Comparison of ENCODE assay signal across 31 mouse cellular contexts in genomic region chr1:154010681-154011080, GRCm38 (mm10).
"Had no signal": no experiment of that assay in that cellular context is flagged by ENCODE, and none has a peak within 500 bp of the region (broad histone marks: within the 10 kb centered on the region; RNA-seq: fewer than 3 reads in every experiment).

No protein-coding gene starts in this region.

- H3K27ac ChIP-seq: limb, embryonic 10.5 days; limb, embryonic 12.5 days; limb, embryonic 13.5 days; limb, embryonic 15.5 days; liver, embryonic 12.5 days; liver, embryonic 13.5 days; liver, embryonic 14.5 days; liver, embryonic 15.5 days; lung, embryonic 15.5 days; macrophage; midbrain, embryonic 10.5 days; midbrain, embryonic 12.5 days; midbrain, embryonic 13.5 days; midbrain, embryonic 15.5 days; neural tube, embryonic 12.5 days had no signal

- ATAC-seq: liver, embryonic 12.5 days; liver, postnatal 0 days; lung, postnatal 0 days; midbrain, embryonic 13.5 days; midbrain, embryonic 15.5 days; midbrain, embryonic 16.5 days had no signal

- H3K4me3 ChIP-seq: limb, embryonic 10.5 days; limb, embryonic 12.5 days; limb, embryonic 13.5 days; limb, embryonic 15.5 days; liver, embryonic 12.5 days; liver, embryonic 13.5 days; liver, embryonic 15.5 days; lung, embryonic 15.5 days; megakaryocyte, embryonic 14.5 days; midbrain, embryonic 10.5 days; midbrain, embryonic 12.5 days; midbrain, embryonic 13.5 days; midbrain, embryonic 15.5 days; myocyte; neural tube, embryonic 12.5 days had no signal

- H3K9me3 ChIP-seq: limb, embryonic 10.5 days; limb, embryonic 12.5 days; limb, embryonic 13.5 days; limb, embryonic 15.5 days; liver, embryonic 12.5 days; liver, embryonic 13.5 days; liver, embryonic 15.5 days; lung, embryonic 15.5 days; megakaryocyte, embryonic 14.5 days; midbrain, embryonic 10.5 days; midbrain, embryonic 12.5 days; midbrain, embryonic 13.5 days; midbrain, embryonic 15.5 days; neural tube, embryonic 12.5 days had no signal

- H3K36me3 ChIP-seq: limb, embryonic 10.5 days; limb, embryonic 12.5 days; limb, embryonic 13.5 days; limb, embryonic 15.5 days; liver, embryonic 12.5 days; liver, embryonic 13.5 days; liver, embryonic 15.5 days; lung, embryonic 15.5 days; midbrain, embryonic 10.5 days; midbrain, embryonic 12.5 days; midbrain, embryonic 13.5 days; midbrain, embryonic 15.5 days; neural tube, embryonic 12.5 days had no signal

- DNase-seq: left cerebral cortex, postnatal 4 days; liver; liver, embryonic 13.5 days; liver, postnatal 0 days; lung, adult 18-20 months; lung, adult 2 months; lung, embryonic 14.5 days; lung, postnatal 10 days; lung, postnatal 14 days; lung, postnatal 36 days; lung, postnatal 4 days; midbrain, embryonic 14.5 days had no signal

- H3K4me1 ChIP-seq: limb, embryonic 15.5 days; lung, embryonic 15.5 days; midbrain, embryonic 10.5 days; midbrain, embryonic 12.5 days; midbrain, embryonic 13.5 days; midbrain, embryonic 15.5 days; neural tube, embryonic 12.5 days had no signal

- H3K4me2 ChIP-seq: limb, embryonic 12.5 days; limb, embryonic 13.5 days; limb, embryonic 15.5 days; liver, embryonic 11.5 days; liver, embryonic 12.5 days; liver, embryonic 13.5 days; liver, embryonic 15.5 days; lung, embryonic 14.5 days; lung, embryonic 15.5 days; midbrain, embryonic 12.5 days; midbrain, embryonic 13.5 days; midbrain, embryonic 15.5 days; neural tube, embryonic 12.5 days had no signal

- H3K9ac ChIP-seq: limb, embryonic 12.5 days; limb, embryonic 13.5 days; limb, embryonic 15.5 days; liver, embryonic 12.5 days; liver, embryonic 13.5 days; liver, embryonic 14.5 days; liver, embryonic 15.5 days; liver, postnatal 0 days; lung, embryonic 14.5 days; lung, embryonic 15.5 days; midbrain, embryonic 12.5 days; midbrain, embryonic 13.5 days; midbrain, embryonic 15.5 days; neural tube, embryonic 12.5 days had no signal

- H3K27me3 ChIP-seq: limb, embryonic 12.5 days; limb, embryonic 13.5 days; limb, embryonic 15.5 days; liver, embryonic 12.5 days; liver, embryonic 13.5 days; liver, embryonic 15.5 days; lung, embryonic 15.5 days; midbrain, embryonic 12.5 days; midbrain, embryonic 13.5 days; midbrain, embryonic 15.5 days; neural tube, embryonic 12.5 days had no signal
